Mouse (Mus musculus): ENCODE results near the gene Zfp606. TPM values are rescaled to one million over a fixed set of nuclear protein-coding genes. Genes with fewer than 3 reads are reported as not detected.

Gene Zfp606
- polyA plus RNA-seq, 1 experiment = 2.2 TPM

GRCm38 (mm10) chr7:12512217-12512616 lies 34.1 kb downstream of the Zfp606 start, which contains the start of gene 2900092C05Rik:
TSS of gene 2900092C05Rik (plus strand) at chr7:12512517.
- Histone ChIP-seq H3K4me1 (ENCODE audit: control insufficient read depth, insufficient read depth, insufficient read length) (no peaks in the 10 kb centered on the region), H3K4me3 (ENCODE audit: extremely low read depth, insufficient read depth, insufficient read length) (no peak within 1 kb of the TSS), H3K27me3 (ENCODE audit: control insufficient read depth, insufficient read depth, low read length) (no peaks in the 10 kb centered on the region), H3K27ac (ENCODE audit: insufficient read depth, low read length) (no peak within 1 kb of the TSS), H3K36me3 (ENCODE audit: control insufficient read depth, insufficient read depth, low read length) (no peaks in the 10 kb centered on the region)
- WGBS = 67% methylated on average over 2 of the region's 2 CpGs
- TF ChIP-seq CTCF (IDR thresholded peaks at IDR 0.05; ENCODE audit: extremely low read depth, insufficient read depth, insufficient read length, insufficient replicate concordance) = no peak
- no peak for TF ChIP-seq POLR2A (IDR thresholded peaks at IDR 0.05; ENCODE audit: low read depth, low read length)
- no peak for DNase-seq (ENCODE audit: low read depth in 1 of 2, low spot score in 2 of 2)

Other genes with a start within 250 kb of the Zfp606 start
- not detected in 2 replicates for gene Vmn1r81, start 210.0 kb upstream of the Zfp606 start, polyA plus RNA-seq (2012; rRNA removed)
- not detected in 2 replicates for gene Vmn1r82, start 177.9 kb upstream of the Zfp606 start, polyA plus RNA-seq (2012; rRNA removed)
- gene Vmn1r83, start 148.8 kb upstream of the Zfp606 start, polyA plus RNA-seq (2012; rRNA removed) = not detected in 2 replicates
- gene Vmn1r84, start 109.0 kb upstream of the Zfp606 start, polyA plus RNA-seq (2012; rRNA removed) = not detected in 2 replicates
- gene Zfp551, start 55.5 kb upstream of the Zfp606 start, polyA plus RNA-seq (2012; rRNA removed) = 0.27 and 0.39 TPM in 2 replicates
- not detected in 2 replicates for gene 2900092C05Rik, start 34.2 kb downstream of the Zfp606 start, polyA plus RNA-seq (2012; rRNA removed)
- not detected in 2 replicates for gene Vmn2r53, start 130.5 kb downstream of the Zfp606 start, polyA plus RNA-seq (2012; rRNA removed)
- not detected in 2 replicates for gene Vmn2r54, start 162.0 kb downstream of the Zfp606 start, polyA plus RNA-seq (2012; rRNA removed)
- gene Vmn2r55, start 206.7 kb downstream of the Zfp606 start, polyA plus RNA-seq (2012; rRNA removed) = not detected in 2 replicates